ENCODE assay signal across 14 mouse cellular contexts in the genomic region with DNA sequence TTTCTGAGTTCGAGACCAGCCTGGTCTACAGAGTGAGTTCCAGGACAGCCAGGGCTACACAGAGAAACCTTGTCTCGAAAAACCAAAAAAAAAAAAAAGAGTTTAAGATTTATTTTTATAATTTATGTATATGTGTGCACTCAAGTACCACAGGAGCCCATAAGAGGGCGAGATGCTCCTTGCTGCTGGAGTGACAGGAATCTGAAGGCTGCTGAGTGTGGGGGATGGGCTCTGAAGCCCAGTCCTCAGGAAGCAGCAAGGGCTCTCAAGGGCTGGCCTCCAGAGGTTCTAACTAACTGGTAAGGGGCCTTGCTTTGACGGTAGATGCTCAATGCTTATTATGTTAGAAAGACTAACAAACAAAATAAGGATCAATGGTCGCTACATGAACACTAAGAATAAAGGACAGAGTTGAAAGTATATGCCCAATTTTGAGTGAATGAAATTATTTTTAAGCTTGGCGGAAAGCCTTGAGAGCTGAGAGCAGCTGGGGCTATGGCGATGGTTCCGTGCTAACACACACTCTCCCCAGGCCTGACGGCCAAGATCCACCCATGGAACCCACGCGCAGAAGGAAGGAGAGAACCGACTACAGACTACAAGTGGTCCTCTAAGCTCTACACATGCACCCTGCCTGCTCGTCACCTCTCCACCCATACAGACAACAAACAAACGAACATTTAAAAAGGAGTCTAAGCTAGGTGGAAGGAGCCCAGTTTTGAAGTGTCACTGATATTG. TPM values are rescaled to one million over a fixed set of nuclear protein-coding genes. Genes with fewer than 3 reads are reported as not detected.
A peak's percentile ranks its signal among the peaks of the same experiment; 100 is the strongest.
DNase-seq lines count a peak whose midpoint lies in the region; ATAC-seq and TF ChIP-seq lines count a peak whose summit lies in the region.
"Had no signal": no experiment of that assay in that cellular context is flagged by ENCODE, and none has a peak within 500 bp of the region (broad histone marks: within the 10 kb centered on the region; RNA-seq: fewer than 3 reads in every experiment).

No protein-coding gene starts in this region.

- TF ChIP-seq POLR2A in CH12.LX (IDR thresholded peaks at IDR 0.05; ENCODE audit: low read depth, low read length) (no peak), ES-Bruce4 (IDR thresholded peaks at IDR 0.05; ENCODE audit: insufficient read depth, low read length) (no peak)

- no peak overlapping the region for H3K27ac ChIP-seq in intestine, postnatal 0 days (ENCODE audit: low read depth, low read length)
- no peak overlapping the region for H3K27ac ChIP-seq in intestine, embryonic 15.5 days
- H3K27ac ChIP-seq in CH12.LX (ENCODE audit: insufficient read depth, low read depth) (no peak overlapping the region), ES-Bruce4 (ENCODE audit: insufficient read depth, low read length) (no peak overlapping the region)
- H3K27ac ChIP-seq: embryonic facial prominence, embryonic 12.5 days; hindbrain, embryonic 14.5 days had no signal

- H3K27me3 ChIP-seq in intestine, postnatal 0 days (replicated peaks; ENCODE audit: control insufficient read depth, insufficient read depth, low read length), result no peaks in the 10 kb centered on the region
- no peaks in the 10 kb centered on the region for H3K27me3 ChIP-seq in intestine, embryonic 15.5 days (replicated peaks)
- no peaks in the 10 kb centered on the region for H3K27me3 ChIP-seq in CH12.LX (replicated peaks)
- H3K27me3 ChIP-seq in ES-Bruce4 (ENCODE audit: control insufficient read depth, insufficient read depth, low read length, poor library complexity, severe bottlenecking), result no peaks in the 10 kb centered on the region
- H3K27me3 ChIP-seq: embryonic facial prominence, embryonic 12.5 days had no signal

- no peak for ATAC-seq in intestine, postnatal 0 days
- ATAC-seq in intestine, embryonic 15.5 days, result no peak
- ATAC-seq: lung, postnatal 0 days had no signal

- dilution Hi-C loops in CH12.LX (cut with MboI; ENCODE audit: extremely low pct_ligation_motif_present, extremely low pct_unique_long_range_greater_than_20kb, low sequenced_read_pairs), result no loop called here

- intact Hi-C loops in left cerebral cortex, postnatal 36 days (cut with DNase I), result loop anchor here (5.0 kb wide), 1 partner anchor 213 kb away; no protein-coding TSS in a partner anchor

- H3K9ac ChIP-seq in intestine, postnatal 0 days (ENCODE audit: low read depth, low read length), result no peak overlapping the region
- no peak overlapping the region for H3K9ac ChIP-seq in intestine, embryonic 15.5 days
- no peak overlapping the region for H3K9ac ChIP-seq in CH12.LX (ENCODE audit: insufficient read depth, low read depth)
- no peak overlapping the region for H3K9ac ChIP-seq in ES-Bruce4 (ENCODE audit: low read depth, poor library complexity, severe bottlenecking)
- H3K9ac ChIP-seq: embryonic facial prominence, embryonic 12.5 days; hindbrain, embryonic 14.5 days had no signal

- no peak for DNase-seq in CH12.LX (ENCODE audit: extremely low read depth)
- DNase-seq in left cerebral cortex, postnatal 36 days (ENCODE audit: low spot score in 2 of 2), result peak; percentile 45 to 58
- no peak for DNase-seq in layer of hippocampus, adult 18-20 months (ENCODE audit: low spot score in 2 of 2)
- DNase-seq in adrenal gland, postnatal 10 days, result no peak
- DNase-seq: heart, adult 11 months; kidney, postnatal 14 days; thymus, postnatal 25 days had no signal

- TF ChIP-seq EP300 in CH12.LX (IDR thresholded peaks at IDR 0.05; ENCODE audit: low read length) (no peak), ES-Bruce4 (IDR thresholded peaks at IDR 0.05; ENCODE audit: insufficient read depth, low read depth, low read length) (no peak)

- H3K4me2 ChIP-seq in intestine, postnatal 0 days (replicated peaks; ENCODE audit: low read depth), result no peak overlapping the region
- H3K4me2 ChIP-seq in intestine, embryonic 15.5 days (replicated peaks), result no peak overlapping the region
- no peak overlapping the region for H3K4me2 ChIP-seq in CH12.LX (ENCODE audit: insufficient read depth, low read depth, poor library complexity, severe bottlenecking)
- H3K4me2 ChIP-seq: embryonic facial prominence, embryonic 12.5 days; hindbrain, embryonic 14.5 days had no signal

- H3K9me3 ChIP-seq in intestine, postnatal 0 days (ENCODE audit: control insufficient read depth), result no peaks in the 10 kb centered on the region
- no peaks in the 10 kb centered on the region for H3K9me3 ChIP-seq in intestine, embryonic 15.5 days
- H3K9me3 ChIP-seq in CH12.LX (replicated peaks; ENCODE audit: low read length) (no peaks in the 10 kb centered on the region), ES-Bruce4 (replicated peaks; ENCODE audit: control insufficient read depth, insufficient read depth, low read length, poor library complexity, severe bottlenecking) (no peaks in the 10 kb centered on the region)
- H3K9me3 ChIP-seq: embryonic facial prominence, embryonic 12.5 days; G1E had no signal

- peak; percentile 32 for TF ChIP-seq RAD21 in CH12.LX (IDR thresholded peaks at IDR 0.05; ENCODE audit: low read depth, low read length)

- H3K4me1 ChIP-seq in intestine, postnatal 0 days (replicated peaks; ENCODE audit: control insufficient read depth, insufficient read depth, low read length), result peaks cover 10% of the 10 kb centered on the region
- H3K4me1 ChIP-seq in intestine, embryonic 15.5 days (replicated peaks), result peaks cover 14% of the 10 kb centered on the region; the same call in 1 of the 2 replicates
- H3K4me1 ChIP-seq in CH12.LX (ENCODE audit: control insufficient read depth in 1 of 2, insufficient read depth in 2 of 2) (peaks cover 0 to 14% of the 10 kb centered on the region in 2 experiments; a peak in 1 of 4 replicates), ES-Bruce4 (ENCODE audit: control insufficient read depth, insufficient read depth, low read length) (no peaks in the 10 kb centered on the region)
- H3K4me1 ChIP-seq: embryonic facial prominence, embryonic 12.5 days had no signal

- TF ChIP-seq CTCF in intestine, postnatal 0 days (IDR thresholded peaks at IDR 0.05; ENCODE audit: low read depth), result peak; percentile 46
- peak in 1 of 2 experiments; percentile 45; a peak in 2 of 4 replicates for TF ChIP-seq CTCF in CH12.LX (conservative IDR thresholded peaks at IDR 0.05 in 1 of 2, IDR thresholded peaks at IDR 0.05 in 1 of 2; ENCODE audit: low read depth in 2 of 2, low read length in 2 of 2)
- peak; percentile 21 for TF ChIP-seq CTCF in ES-Bruce4 (IDR thresholded peaks at IDR 0.05; ENCODE audit: low read depth, low read length)

- in situ Hi-C loops in CH12.LX (cut with MboI; ENCODE audit: low pct_ligation_motif_present, low pct_unique_long_range_greater_than_20kb, low sequenced_read_pairs), result loop anchor here (25.0 kb wide), 1 partner anchor 583 kb away; a partner anchor contains a TSS

- WGBS in intestine, postnatal 0 days, result 89% methylated on average over 14 of the region's 14 CpGs
- WGBS in intestine, embryonic 15.5 days, result 88% methylated on average over 14 of the region's 14 CpGs

- no peak overlapping the region for H3K4me3 ChIP-seq in intestine, postnatal 0 days (ENCODE audit: low read depth, low read length)
- no peak overlapping the region for H3K4me3 ChIP-seq in intestine, embryonic 15.5 days (replicated peaks)
- H3K4me3 ChIP-seq in CH12.LX (replicated peaks in 1 of 3; ENCODE audit: low read depth in 2 of 3, low read length in 2 of 3, poor library complexity in 1 of 3), result no peak overlapping the region
- no peak overlapping the region for H3K4me3 ChIP-seq in ES-Bruce4 (ENCODE audit: low read depth, low read length)
- H3K4me3 ChIP-seq: embryonic facial prominence, embryonic 12.5 days had no signal

- H3K79me2 ChIP-seq in CH12.LX (replicated peaks; ENCODE audit: control insufficient read depth, extremely low read depth, insufficient read depth, poor library complexity, severe bottlenecking), result no peaks in the 10 kb centered on the region

- H3K36me3 ChIP-seq in intestine, postnatal 0 days (ENCODE audit: control insufficient read depth, insufficient read depth), result peaks cover 43% of the 10 kb centered on the region
- H3K36me3 ChIP-seq in intestine, embryonic 15.5 days, result peaks cover 16% of the 10 kb centered on the region
- peaks cover 79 to 91% of the 10 kb centered on the region in 2 experiments for H3K36me3 ChIP-seq in CH12.LX (replicated peaks in 1 of 2; ENCODE audit: control insufficient read depth in 1 of 2, insufficient read depth in 1 of 2, low read length in 1 of 2)
- peaks cover 15% of the 10 kb centered on the region for H3K36me3 ChIP-seq in ES-Bruce4 (ENCODE audit: control insufficient read depth, insufficient read depth, low read length, poor library complexity, severe bottlenecking)

RNA-seq across cellular contexts. Expression of a gene that starts 16.2 kb away (rescaled TPM):
- 6.2 and 6.7 TPM in 2 replicates for polyA plus RNA-seq in intestine, postnatal 0 days (2015; fragmentation: Nextera tagmentation; extraction: Ambion mirVana)
- polyA plus RNA-seq in intestine, embryonic 15.5 days (2015; fragmentation: Nextera tagmentation; extraction: Ambion mirVana), result 16.3 and 17.6 TPM in 2 replicates
- total RNA-seq in CH12.LX (2012; rRNA removed) (62.5 and 63.2 TPM in 2 replicates), CH12.LX (2014; rRNA removed) (63.9 and 71.5 TPM in 2 replicates)
- polyA plus RNA-seq in CH12.LX (2012; ENCODE audit: insufficient read length, low read depth) (47.6 and 51.9 TPM in 2 replicates), ES-Bruce4 (2011; ENCODE audit: insufficient read depth, insufficient read length, low read depth, missing spikeins) (44.3 and 46.4 TPM in 2 replicates)
- total RNA-seq in left cerebral cortex, postnatal 36 days (2021), result 10 to 100 TPM; 23.3 to 26.3 TPM
- total RNA-seq in layer of hippocampus, adult 18-20 months (2021), result 10 to 100 TPM; 18.5 to 19.7 TPM
- total RNA-seq in adrenal gland, postnatal 10 days (2021), result 10 to 100 TPM in 1 of 2 experiments, 1 to 10 TPM in 1; 8.4 to 11.6 TPM

RNA-seq across cellular contexts. Expression of a gene that starts 24.0 kb away (rescaled TPM):
- 36.3 and 42.2 TPM in 2 replicates for polyA plus RNA-seq in intestine, postnatal 0 days (2015; fragmentation: Nextera tagmentation; extraction: Ambion mirVana)
- 64.1 and 68.7 TPM in 2 replicates for polyA plus RNA-seq in intestine, embryonic 15.5 days (2015; fragmentation: Nextera tagmentation; extraction: Ambion mirVana)
- 75.7 and 115 TPM in 2 replicates for total RNA-seq in CH12.LX (2012; rRNA removed)
- 111 and 125 TPM in 2 replicates for total RNA-seq in CH12.LX (2014; rRNA removed)
- 105 and 126 TPM in 2 replicates for polyA plus RNA-seq in CH12.LX (2012; ENCODE audit: insufficient read length, low read depth)
- polyA plus RNA-seq in ES-Bruce4 (2011; ENCODE audit: insufficient read depth, insufficient read length, low read depth, missing spikeins), result 48.3 and 60.0 TPM in 2 replicates
- 100 to 1,000 TPM in 1 of 2 experiments, 10 to 100 TPM in 1; 95.0 to 105 TPM for total RNA-seq in left cerebral cortex, postnatal 36 days (2021)
- total RNA-seq in layer of hippocampus, adult 18-20 months (2021), result 100 to 1,000 TPM; 113 TPM
- 10 to 100 TPM; 35.0 to 47.0 TPM for total RNA-seq in adrenal gland, postnatal 10 days (2021)

RNA-seq across cellular contexts. Expression of a gene that starts 24.3 kb away (rescaled TPM):
- 6.2 and 6.5 TPM in 2 replicates for polyA plus RNA-seq in intestine, postnatal 0 days (2015; fragmentation: Nextera tagmentation; extraction: Ambion mirVana)
- polyA plus RNA-seq in intestine, embryonic 15.5 days (2015; fragmentation: Nextera tagmentation; extraction: Ambion mirVana), result 16.2 and 16.4 TPM in 2 replicates
- total RNA-seq in CH12.LX (2012; rRNA removed) (33.2 and 46.3 TPM in 2 replicates), CH12.LX (2014; rRNA removed) (32.5 and 35.9 TPM in 2 replicates)
- polyA plus RNA-seq in CH12.LX (2012; ENCODE audit: insufficient read length, low read depth) (54.5 and 68.6 TPM in 2 replicates), ES-Bruce4 (2011; ENCODE audit: insufficient read depth, insufficient read length, low read depth, missing spikeins) (84.6 and 85.7 TPM in 2 replicates)
- 100 to 1,000 TPM; 126 to 146 TPM for total RNA-seq in left cerebral cortex, postnatal 36 days (2021)
- total RNA-seq in layer of hippocampus, adult 18-20 months (2021), result 100 to 1,000 TPM; 151 to 158 TPM
- 10 to 100 TPM; 31.7 to 52.0 TPM for total RNA-seq in adrenal gland, postnatal 10 days (2021)

RNA-seq across cellular contexts. Expression of a gene that starts 57.5 kb away (rescaled TPM):
- 71.1 and 83.4 TPM in 2 replicates for polyA plus RNA-seq in intestine, postnatal 0 days (2015; fragmentation: Nextera tagmentation; extraction: Ambion mirVana)
- polyA plus RNA-seq in intestine, embryonic 15.5 days (2015; fragmentation: Nextera tagmentation; extraction: Ambion mirVana), result 100 and 101 TPM in 2 replicates
- total RNA-seq in CH12.LX (2012; rRNA removed) (126 and 152 TPM in 2 replicates), CH12.LX (2014; rRNA removed) (206 and 235 TPM in 2 replicates)
- polyA plus RNA-seq in CH12.LX (2012; ENCODE audit: insufficient read length, low read depth) (237 and 271 TPM in 2 replicates), ES-Bruce4 (2011; ENCODE audit: insufficient read depth, insufficient read length, low read depth, missing spikeins) (174 and 192 TPM in 2 replicates)
- total RNA-seq in left cerebral cortex, postnatal 36 days (2021), result 100 to 1,000 TPM; 177 to 236 TPM
- total RNA-seq in layer of hippocampus, adult 18-20 months (2021), result 100 to 1,000 TPM; 221 to 230 TPM
- total RNA-seq in adrenal gland, postnatal 10 days (2021), result 100 to 1,000 TPM; 169 to 238 TPM

RNA-seq across cellular contexts. Expression of a gene that starts 58.0 kb away (rescaled TPM):
- 19.0 and 23.8 TPM in 2 replicates for polyA plus RNA-seq in intestine, postnatal 0 days (2015; fragmentation: Nextera tagmentation; extraction: Ambion mirVana)
- polyA plus RNA-seq in intestine, embryonic 15.5 days (2015; fragmentation: Nextera tagmentation; extraction: Ambion mirVana), result 107 and 110 TPM in 2 replicates
- 517 and 601 TPM in 2 replicates for total RNA-seq in CH12.LX (2012; rRNA removed)
- total RNA-seq in CH12.LX (2014; rRNA removed), result 347 and 356 TPM in 2 replicates
- 722 and 821 TPM in 2 replicates for polyA plus RNA-seq in CH12.LX (2012; ENCODE audit: insufficient read length, low read depth)
- polyA plus RNA-seq in ES-Bruce4 (2011; ENCODE audit: insufficient read depth, insufficient read length, low read depth, missing spikeins), result 283 and 292 TPM in 2 replicates
- total RNA-seq in left cerebral cortex, postnatal 36 days (2021), result 10 to 100 TPM; 50.0 to 50.8 TPM
- 10 to 100 TPM; 47.4 to 51.2 TPM for total RNA-seq in layer of hippocampus, adult 18-20 months (2021)
- 10 to 100 TPM; 93.3 to 94.2 TPM for total RNA-seq in adrenal gland, postnatal 10 days (2021)

Comparison
In these comparisons a context has a peak if more than half of its experiments do, and no peak if none do; other contexts are left out.
1. DNase-seq: peak in left cerebral cortex, postnatal 36 days (2 of 2); none in CH12.LX (single experiment), layer of hippocampus, adult 18-20 months (0 of 2) and adrenal gland, postnatal 10 days (single experiment).